Mouse (Mus musculus) leukemia stem cell, adult 10-12 weeks (primary cell): ENCODE data around the gene Gm40460. TPM values are rescaled to one million over a fixed set of nuclear protein-coding genes. Genes with fewer than 3 reads are reported as not detected.

Experiments used
- polyA plus RNA-seq: library from polyadenylated mRNA; stranded (reverse); fragments of >175 nt; gene quantifications from 2 replicates; pipeline ENCODE4 v1.2.3, GENCODE M21; 2012; ENCODE audit warnings: low replicate concordance

The Gm40460 gene
- not detected in 2 replicates for polyA plus RNA-seq

GRCm38 (mm10) chr7:142240978-142241377, at the start of gene Gm40460:
Gene Gm40460 (minus strand): TSS chr7:142241078.

DNA sequence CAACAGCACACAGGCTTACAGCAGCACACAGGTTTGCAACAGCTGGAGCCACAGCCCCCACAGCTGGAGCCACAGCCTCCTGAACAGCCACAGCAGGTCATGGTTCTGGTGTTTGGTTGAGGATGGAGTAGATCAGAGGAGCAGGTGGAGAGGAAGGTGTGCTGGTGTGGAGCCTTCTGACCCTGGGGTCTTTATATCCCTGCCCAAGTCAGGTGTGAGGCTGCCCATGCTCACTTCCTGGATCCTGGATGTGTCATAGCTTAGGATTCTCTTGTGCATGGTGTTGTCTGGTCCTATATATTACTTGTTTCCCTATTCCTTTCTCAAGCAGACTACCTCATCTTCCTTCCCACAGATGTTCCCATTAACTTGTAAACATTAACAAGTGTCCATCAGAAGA, 33.4 kb upstream of the Gm40460 start, which contains the start of gene Gm4559:
TSS of gene Gm4559 (minus strand) at position 101 of the 400 bp plus-strand sequence.

DNA sequence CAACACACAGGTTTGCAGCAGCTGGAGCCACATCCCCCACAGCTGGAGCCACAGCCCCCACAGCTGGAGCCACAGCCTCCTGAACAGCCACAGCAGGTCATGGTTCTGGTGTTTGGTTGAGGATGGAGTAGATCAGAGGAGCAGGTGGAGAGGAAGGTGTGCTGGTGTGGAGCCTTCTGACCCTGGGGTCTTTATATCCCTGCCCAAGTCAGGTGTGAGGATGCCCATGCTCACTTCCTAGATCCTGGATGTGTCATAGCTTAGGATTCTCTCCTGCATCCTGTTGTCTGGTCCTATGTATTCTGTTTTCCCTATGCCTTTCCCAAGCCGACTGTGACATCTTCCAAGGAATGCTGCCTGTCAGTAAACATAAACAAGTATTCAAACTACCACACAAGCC, 17.4 kb upstream of the Gm40460 start, which contains the start of gene Gm2431:
TSS of gene Gm2431 (minus strand) at position 101 of the 400 bp plus-strand sequence.

DNA sequence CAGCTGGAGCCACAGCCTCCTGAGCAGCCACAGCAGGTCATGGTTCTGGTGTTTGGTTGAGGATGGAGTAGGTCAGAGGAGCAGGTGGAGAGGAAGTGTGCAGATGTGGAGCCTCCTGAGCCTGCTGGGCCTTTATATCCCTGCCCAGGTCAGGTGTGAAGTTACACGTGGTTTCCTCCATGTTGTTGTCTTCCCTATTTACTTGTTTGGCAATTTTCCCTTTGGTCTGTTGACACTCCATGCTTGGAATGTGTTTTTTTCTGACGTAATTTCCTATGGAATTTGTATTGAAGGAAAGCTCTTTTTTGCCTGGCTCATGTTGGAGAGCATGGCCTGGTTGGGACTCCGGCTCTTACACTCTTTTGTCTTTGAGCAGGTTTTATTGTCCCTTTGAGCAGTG, 11.0 kb downstream of the Gm40460 start, which contains the start of gene Krtap5-5:
TSS of gene Krtap5-5 (minus strand) at position 101 of the 400 bp plus-strand sequence.

GRCm38 (mm10) chr7:142211559-142211958, 29.3 kb downstream of the Gm40460 start, which contains the start of gene Gm7579:
Gene Gm7579 (plus strand): TSS chr7:142211859.

DNA sequence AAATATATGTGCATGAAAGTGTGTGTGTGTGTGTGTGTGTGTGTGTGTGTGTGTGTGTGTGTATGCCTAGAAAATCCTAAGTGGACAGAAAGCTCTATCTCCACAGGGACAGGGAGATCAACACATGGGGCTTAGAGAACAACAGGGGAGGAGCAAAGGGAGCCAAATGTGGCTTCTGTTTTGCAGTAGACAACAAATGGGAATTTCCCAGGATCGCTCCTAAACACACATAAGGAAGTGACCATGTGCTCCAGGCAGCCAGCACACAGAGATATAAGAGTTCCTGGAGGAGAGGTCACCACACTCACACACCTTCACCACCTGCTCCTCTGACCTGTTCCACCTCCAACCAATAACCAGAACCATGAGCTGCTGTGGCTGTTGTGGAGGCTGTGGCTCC, 39.8 kb downstream of the Gm40460 start, which contains the start of gene Krtap5-3:
TSS of gene Krtap5-3 (plus strand) at position 301 of the 400 bp plus-strand sequence.

Other genes starting within 250 kb of the Gm40460 start
- 10.0 and 53.1 TPM in 2 replicates for gene Mob2, start 180.0 kb downstream of the Gm40460 start, polyA plus RNA-seq
- gene Dusp8, start 145.2 kb downstream of the Gm40460 start, polyA plus RNA-seq: 14.9 and 17.9 TPM in 2 replicates
- not detected in 2 replicates for gene Gm45618, start 120.3 kb downstream of the Gm40460 start, polyA plus RNA-seq
- gene Gm39115, start 105.0 kb downstream of the Gm40460 start, polyA plus RNA-seq: not detected in 2 replicates
- not detected in 2 replicates for gene Gm45337, start 96.5 kb downstream of the Gm40460 start, polyA plus RNA-seq
- not detected in 2 replicates for gene Gm29735, start 84.0 kb downstream of the Gm40460 start, polyA plus RNA-seq
- not detected in 2 replicates for gene Gm4553, start 75.3 kb downstream of the Gm40460 start, polyA plus RNA-seq
- gene Krtap5-2, start 65.1 kb downstream of the Gm40460 start, polyA plus RNA-seq: not detected in 2 replicates
- gene Gm10153, start 50.7 kb downstream of the Gm40460 start, polyA plus RNA-seq: not detected in 2 replicates
- not detected in 2 replicates for gene Krtap5-3, start 39.7 kb downstream of the Gm40460 start, polyA plus RNA-seq
- gene Gm7579, start 29.2 kb downstream of the Gm40460 start, polyA plus RNA-seq: not detected in 2 replicates
- gene Krtap5-5, start 11.1 kb downstream of the Gm40460 start, polyA plus RNA-seq: not detected in 2 replicates
- gene Gm2431, start 17.3 kb upstream of the Gm40460 start, polyA plus RNA-seq: not detected in 2 replicates
- not detected in 2 replicates for gene Gm4559, start 33.3 kb upstream of the Gm40460 start, polyA plus RNA-seq
- gene Krtap5-1, start 56.0 kb upstream of the Gm40460 start, polyA plus RNA-seq: not detected in 2 replicates
- not detected in 2 replicates for gene Krtap5-4, start 62.5 kb upstream of the Gm40460 start, polyA plus RNA-seq
- gene Ifitm10, start 132.7 kb upstream of the Gm40460 start, polyA plus RNA-seq: 7.7 and 27.5 TPM in 2 replicates
- 13.8 TPM in 1 of 2 replicates, not detected in the other for gene Gm49369, start 141.6 kb upstream of the Gm40460 start, polyA plus RNA-seq
- 189 and 243 TPM in 2 replicates for gene Ctsd, start 147.0 kb upstream of the Gm40460 start, polyA plus RNA-seq
- gene Syt8, start 193.8 kb upstream of the Gm40460 start, polyA plus RNA-seq: 0.28 TPM in 1 of 2 replicates, not detected in the other
- 0.49 TPM in 1 of 2 replicates, not detected in the other for gene Tnni2, start 200.7 kb upstream of the Gm40460 start, polyA plus RNA-seq
- 86.7 and 86.8 TPM in 2 replicates for gene Lsp1, start 219.7 kb upstream of the Gm40460 start, polyA plus RNA-seq